Mouse (Mus musculus): ENCODE measurements around the gene Rab1a. TPM values are rescaled to one million over a fixed set of nuclear protein-coding genes. Genes with fewer than 3 reads are reported as not detected.
"Not testable (repeated sequence)": the region's sequence is repeated elsewhere in the genome, so short reads cannot be mapped to it uniquely, and the experiment has no call there.

The Rab1a gene
- total RNA-seq, 4 experiments from 2014 or later: 179 to 191 (median 182) TPM

DNA sequence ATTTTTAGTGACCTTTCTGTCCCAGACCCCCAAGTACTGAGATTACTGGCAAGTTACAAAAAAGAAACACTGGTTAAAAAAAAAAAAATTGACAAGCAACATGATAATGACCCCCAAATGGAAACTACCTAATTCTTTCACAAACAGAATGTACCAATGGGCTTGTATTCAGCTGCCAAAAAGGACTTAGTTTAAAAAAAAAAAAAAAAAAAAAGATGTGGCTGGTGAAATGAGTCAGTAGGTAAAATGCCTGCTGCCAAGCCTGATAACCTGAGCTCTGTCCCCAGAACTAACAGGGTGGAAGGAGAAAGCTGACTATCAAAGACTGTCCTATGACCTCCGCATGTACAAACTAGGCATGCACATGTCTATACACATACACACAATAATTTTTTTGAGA, 16.0 kb downstream of the Rab1a start:
- DNase-seq (ENCODE audit: low spot score in 2 of 2): no peak

DNA sequence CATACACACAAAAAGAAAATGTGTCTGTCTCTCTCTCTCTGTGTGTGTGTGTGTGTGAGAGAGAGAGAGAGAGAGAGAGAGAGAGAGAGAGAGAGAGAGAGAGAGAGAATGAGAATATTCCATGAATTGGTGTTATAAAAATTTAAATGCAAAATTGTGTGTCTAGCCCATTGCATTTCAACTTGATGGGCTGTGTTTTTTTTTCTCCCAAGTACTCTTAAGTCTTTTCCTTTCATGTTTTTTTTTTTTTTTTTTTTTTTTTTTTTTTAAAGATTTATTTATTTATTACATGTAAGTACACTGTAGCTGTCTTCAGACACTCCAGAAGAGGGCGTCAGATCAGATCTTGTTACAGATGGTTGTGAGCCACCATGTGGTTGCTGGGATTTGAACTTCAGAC, 20.4 kb downstream of the Rab1a start:
- DNase-seq (ENCODE audit: low spot score in 2 of 2): not testable (repeated sequence)

DNA sequence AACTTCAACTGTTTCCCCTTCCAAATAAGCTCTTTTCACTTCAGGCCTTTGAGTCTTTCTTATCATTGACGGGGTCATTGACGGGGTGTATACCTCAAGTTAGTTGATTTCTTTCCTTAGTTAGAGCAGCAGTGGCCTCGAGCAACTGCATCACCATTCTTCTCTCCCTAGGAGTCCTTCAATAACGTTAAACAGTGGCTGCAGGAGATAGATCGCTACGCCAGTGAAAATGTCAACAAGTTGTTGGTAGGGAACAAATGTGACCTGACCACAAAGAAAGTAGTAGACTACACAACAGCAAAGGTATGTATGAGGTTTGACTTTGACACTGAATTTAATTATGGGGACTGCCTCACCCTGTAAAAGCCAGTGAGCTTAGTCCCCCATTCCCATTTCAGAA, 23.0 kb downstream of the Rab1a start:
- no peak for DNase-seq (ENCODE audit: low spot score in 2 of 2)

DNA sequence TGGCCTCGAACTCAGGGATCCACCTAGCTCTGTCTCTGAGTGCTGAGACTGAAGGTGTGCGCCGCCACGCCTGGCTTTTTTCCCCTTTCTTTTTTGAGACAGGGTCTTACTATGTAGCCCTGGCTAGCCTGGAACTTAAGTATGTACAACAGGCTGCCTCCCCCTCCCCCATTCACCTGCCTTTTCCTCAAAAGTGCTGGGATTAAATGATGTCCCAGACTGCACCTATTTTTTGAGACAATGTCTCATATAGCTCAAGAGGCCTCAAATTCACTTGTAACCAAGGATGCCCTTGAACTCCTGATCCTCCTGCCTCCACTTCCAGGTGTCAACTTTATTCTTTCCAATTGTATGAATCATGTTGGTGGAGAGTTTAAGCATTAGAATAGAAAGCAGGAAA, 24.7 kb downstream of the Rab1a start:
- no peak for DNase-seq (ENCODE audit: low spot score in 2 of 2)

DNA sequence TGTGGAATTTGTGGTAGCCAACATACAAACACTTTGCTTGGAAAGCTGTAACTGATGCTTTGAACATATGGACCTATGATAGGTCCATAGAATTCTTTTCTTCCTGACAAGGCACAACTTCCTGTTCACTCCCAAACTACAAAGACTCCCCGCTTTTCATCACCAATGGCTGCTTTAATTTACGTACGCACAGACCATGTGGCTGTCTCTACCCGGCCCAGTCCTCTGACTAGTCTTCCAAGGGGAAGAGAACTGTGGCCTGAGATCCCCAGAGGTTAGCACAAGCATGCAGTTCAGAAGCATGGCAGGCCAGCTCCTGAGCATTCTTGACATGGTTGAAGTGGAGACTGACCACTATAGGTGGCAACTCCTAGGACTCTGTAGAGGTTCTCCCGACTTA, 27.4 kb downstream of the Rab1a start:
- DNase-seq (ENCODE audit: low spot score in 2 of 2): no peak

DNA sequence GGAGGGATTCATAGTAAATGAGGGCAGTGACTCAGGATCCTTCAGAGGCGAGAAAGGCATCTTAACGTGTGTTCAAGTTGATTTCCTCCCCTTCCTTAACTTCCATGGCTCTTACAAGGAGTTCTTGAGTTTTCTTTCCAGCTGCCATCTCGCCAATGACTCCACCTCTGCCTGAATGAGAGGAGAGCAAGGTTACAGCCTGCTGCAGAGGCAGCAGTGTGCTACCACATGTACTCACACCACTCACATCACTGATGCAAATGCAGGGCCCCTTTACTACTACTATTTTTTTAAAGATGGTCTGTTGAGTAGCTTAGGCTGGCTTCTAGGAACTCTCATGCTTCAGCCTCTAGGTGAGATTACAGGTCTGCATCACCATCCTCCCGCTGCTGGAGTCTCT, 28.1 kb downstream of the Rab1a start:
- no peak for DNase-seq (ENCODE audit: low spot score in 2 of 2)

DNA sequence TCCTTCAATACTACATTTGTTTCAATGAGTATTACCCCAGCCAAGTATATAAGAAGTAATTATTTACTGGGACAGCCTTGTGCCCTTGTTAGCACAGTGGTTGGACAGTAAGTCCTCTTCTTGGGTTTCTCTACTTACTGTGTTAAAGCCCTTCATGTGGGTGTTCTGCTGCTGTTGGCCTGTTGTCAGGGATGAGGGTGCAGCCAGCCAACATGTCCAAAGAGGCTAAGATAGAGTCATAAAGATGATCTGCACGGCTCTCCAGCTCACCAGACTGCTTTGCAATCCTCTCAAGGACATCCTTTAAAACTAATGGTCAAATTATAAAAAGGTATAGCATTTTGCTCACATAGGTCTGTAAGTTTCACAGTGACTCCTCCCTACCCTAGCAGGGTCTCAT, 29.1 kb downstream of the Rab1a start:
- DNase-seq (ENCODE audit: low spot score in 2 of 2): no peak

DNA sequence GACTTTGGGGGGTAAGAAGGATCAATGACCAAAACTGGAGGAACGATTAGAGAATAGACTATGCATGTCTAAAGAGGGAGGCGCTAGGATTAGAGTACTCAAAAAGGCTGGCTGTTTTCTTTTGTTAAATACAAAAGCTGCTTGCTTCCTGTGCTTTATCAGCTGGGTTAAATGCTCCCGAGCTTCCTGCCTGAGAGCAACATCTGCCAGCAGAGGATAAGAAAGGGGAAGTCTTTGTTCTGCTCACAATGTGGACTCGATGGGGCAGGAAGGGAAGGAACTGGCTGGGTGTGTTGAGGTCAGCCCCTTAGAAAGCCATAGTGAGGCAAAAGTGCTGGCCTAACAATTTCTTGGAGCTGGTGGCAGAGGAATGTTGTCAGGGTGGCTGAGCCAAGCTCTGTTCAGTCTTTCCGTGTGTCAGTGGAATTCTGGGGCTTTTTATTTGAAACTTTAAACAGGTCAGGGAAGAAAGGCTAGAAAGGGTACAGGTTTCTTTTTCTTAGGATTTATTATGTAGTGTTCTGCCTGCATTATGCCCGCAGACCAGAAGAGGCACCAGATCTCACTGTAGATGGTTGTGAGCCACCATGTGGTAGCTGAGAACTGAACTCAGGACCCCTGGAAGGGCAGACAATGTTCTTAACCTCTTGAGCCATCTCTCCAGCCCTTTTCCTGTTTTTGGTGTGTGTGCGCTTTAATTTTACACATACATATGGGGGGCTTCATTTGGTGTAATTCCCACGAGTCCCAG, 30.1 kb downstream of the Rab1a start:
- no peak for DNase-seq (ENCODE audit: low spot score in 2 of 2)

DNA sequence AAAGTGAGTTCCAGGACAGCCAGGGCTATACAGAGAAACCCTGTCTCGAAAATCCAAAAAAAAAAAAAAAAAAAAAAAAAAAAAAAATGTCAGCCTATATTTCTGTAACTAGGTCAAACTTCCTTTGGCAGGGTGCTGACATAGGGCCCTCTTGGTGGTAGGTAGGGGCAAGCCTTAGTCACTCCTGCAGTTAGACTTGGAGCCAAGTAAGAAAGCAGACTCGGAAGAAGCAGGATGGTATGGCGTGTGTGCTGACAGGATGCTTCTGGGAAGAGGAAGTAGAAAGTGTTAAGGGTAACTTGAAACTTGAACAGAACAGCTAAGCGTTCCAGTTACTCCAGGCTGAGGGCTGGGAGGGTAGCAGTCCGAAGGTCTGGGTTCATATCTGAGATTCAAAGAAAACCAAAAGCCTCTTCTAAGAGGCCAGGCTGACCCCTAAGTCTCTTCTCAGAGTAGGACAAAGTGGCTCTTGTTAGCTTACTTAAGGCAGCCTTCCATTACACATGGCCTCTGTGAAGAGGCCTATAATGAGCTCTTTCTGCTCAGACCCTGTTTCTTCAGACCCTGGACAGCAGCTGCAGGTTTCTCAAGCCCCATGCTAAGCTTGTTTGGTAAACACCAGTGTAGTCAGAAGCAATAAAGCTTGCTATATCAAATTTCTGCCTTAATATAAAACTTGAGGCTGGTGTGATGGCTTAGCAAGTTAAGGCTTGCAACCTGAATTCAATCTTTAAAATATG, 31.0 kb downstream of the Rab1a start:
- DNase-seq (ENCODE audit: low spot score in 2 of 2): no peak

DNA sequence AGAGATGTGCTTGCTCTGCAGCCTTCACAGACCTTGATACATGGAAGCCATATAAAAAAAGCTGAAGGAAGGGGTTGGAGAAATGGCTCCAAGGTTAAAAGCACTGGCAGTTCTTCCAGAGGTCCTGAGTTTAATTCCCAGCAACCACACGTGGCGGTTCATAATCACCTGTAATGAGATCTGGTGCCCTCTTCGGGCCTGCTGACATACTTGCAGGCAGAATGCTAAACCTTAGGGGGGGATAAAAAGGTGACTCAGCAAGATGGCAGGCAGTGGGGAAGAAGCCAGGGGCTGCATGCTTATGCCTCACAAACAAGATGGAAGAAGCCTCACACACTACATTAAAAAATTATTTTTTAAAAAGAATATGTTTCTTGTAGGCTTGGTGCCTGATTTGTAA, 33.0 kb downstream of the Rab1a start:
- no peak for DNase-seq (ENCODE audit: low spot score in 2 of 2)

DNA sequence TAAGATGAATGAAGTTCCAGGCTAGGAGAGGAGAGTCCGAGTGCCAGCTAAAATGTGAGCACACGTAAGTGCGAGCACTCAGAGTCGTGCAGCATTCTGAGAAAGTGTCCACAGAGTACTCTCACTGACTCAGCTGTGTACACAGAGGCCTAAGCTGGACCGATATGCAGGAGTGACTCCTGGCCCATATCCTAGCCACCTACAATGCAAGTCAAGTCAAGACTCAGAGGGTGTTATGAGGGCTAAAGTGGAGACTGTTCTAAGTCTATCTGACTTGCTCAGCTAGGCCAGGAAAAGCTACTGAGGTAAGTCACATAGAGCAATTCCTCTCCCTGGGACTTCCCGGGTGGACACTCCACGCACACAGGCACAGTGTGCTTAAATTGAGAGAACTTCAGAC, 35.8 kb downstream of the Rab1a start:
- DNase-seq (ENCODE audit: low spot score in 2 of 2): no peak

DNA sequence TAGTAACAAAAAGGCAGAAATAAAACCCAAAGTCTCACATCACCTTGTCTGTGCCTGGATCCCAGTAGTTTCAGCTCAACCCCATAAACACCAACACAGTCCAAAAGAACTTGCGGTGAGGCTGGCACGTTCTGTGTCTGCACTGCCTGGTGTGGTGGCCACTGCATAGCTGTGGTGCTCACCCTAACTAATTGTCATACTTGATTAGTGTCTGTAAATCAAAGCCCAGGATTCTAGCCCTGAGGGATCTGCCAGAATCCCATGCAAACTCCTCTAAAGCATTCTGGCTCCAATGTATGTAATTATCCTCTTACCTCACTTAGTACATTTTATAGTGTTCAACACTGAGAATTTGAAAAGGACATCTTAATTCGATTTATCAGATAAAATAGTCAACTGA, 36.7 kb downstream of the Rab1a start:
- no peak for DNase-seq (ENCODE audit: low spot score in 2 of 2)

DNA sequence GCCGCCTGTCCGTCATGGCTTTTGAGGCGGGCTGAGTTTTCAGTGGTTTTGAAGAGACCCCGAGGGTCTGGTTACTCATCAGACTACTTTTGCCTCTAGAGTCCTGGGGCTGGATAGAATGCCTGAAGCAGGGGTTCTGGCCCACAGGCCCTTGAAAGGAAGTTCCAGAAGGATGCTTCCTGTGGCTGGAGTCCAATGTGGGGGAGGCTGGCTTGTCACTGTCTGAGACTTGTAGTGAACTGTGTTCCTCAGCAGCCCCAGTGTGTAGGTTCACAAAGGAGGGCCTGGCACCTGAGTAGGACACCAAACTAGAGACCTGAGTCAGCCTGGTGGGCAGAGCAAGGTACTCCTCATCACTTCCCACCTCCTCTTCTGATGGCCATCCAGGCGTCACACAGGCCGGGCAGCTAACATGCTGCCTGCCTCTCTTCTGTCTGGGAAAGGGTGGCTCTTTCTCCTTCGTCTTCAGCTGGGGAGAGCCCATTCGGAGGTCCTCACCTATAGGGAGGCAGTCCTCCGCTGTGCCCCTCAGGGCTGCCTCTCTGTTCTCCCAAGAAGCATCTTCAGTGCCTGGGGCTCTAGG, 38.1 kb downstream of the Rab1a start:
- no peak for DNase-seq (ENCODE audit: low spot score in 2 of 2)

DNA sequence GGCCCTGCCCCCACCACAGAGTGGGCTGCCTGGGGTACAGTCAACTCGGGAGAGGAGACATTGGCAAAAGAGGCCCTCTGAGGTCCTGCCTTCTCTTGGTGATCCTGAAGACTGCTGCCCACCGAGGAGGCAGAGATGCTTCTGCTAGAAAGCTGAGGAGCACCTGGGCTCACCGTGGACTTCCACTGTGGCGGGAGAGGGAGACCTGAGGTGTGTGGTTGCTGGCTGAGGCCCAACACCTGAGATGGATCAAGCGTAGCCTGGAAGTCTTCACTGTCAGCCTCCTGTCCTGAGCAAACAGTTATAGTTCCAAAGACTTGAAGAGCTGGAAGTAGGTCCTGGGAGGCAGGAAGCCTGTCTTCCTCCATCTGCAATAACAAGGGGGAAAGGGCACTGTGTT, 39.1 kb downstream of the Rab1a start:
- no peak for DNase-seq (ENCODE audit: low spot score in 2 of 2)

DNA sequence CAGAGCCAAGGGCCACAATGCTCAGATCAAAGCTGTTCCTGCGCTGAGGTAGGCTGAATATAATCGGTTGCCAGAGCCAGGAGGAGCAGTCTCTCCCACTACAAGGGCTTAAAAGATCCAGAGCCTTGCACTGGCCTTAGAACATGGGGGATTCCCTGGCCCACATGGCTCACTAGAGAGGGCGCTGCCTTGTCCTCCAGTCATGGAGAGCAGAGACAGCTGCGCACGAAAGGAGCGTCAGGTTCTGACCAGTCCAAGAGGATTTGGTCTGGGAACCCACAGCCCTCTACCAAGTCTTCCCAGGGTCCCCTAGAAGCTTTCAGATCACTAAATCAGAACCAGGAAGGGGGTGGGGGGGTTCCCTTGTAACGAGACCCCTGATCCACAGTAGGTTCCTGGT, 40.1 kb downstream of the Rab1a start:
- no peak for DNase-seq (ENCODE audit: low spot score in 2 of 2)

DNA sequence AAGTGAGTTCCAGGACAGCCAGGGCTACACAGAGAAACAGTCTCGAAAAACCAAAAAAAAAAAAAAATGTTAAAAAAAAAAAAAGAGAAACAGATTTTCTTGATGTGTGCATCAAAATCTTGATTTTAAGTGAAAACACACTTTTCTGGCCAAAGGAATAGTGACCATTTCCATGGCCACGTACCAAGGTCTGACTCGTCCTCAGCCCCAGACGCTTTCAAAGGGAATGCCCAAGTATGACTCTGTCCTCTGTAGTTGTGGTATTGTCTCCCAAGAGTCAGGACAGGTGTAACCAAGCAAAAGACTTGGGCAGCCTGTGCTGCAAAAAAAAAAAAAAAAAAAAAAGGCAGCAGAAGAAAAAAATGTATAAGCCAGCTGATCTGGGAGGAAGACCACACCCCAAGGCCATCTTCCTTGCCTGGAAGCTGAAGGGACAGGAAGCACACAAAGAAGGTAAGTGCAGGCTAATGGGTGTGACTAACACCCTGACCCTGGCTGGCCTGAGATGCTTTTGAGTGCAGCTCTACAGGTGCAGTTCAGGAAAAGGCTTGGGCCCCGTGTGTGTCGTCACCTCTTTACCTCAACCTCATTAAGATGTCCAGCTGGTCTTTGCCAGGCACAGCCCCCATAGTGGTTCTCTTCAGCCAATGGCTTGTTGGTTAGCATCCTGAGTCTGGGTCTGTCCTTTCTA, 41.3 kb downstream of the Rab1a start:
- DNase-seq (ENCODE audit: low spot score in 2 of 2): no peak

DNA sequence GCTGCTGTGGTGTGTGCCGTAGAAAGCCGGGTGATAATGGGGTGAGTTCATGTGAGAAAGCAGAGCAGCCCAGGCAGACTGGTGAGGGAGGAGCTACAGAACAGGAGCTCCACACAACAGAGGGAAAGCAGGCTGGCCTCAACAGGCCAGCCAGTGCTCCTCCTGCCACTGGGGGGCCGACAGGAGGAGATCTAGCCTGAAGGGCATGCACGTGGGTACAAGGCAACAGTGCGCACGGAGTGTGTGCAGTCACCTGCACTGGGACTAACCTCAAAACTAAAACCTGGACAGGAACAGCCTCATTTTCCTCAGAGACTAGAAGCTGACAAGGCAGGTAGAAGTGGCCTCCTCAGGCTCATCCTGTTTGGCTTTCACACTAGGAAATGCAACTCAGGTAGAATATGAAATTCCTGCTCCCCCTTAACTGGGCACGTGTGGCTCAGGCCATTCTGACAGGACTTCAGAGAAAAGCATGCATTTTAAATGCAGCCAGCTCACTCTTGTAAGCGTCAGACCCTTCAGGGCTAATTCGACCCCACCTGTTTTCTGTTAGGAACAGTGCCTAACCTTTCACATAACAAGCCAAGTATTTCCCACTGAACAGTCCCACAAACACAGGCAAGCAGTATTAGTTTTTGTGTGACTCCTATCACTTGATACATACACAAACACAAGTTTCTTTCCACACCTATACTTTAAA, 42.1 kb downstream of the Rab1a start:
- no peak for DNase-seq (ENCODE audit: low spot score in 2 of 2)

DNA sequence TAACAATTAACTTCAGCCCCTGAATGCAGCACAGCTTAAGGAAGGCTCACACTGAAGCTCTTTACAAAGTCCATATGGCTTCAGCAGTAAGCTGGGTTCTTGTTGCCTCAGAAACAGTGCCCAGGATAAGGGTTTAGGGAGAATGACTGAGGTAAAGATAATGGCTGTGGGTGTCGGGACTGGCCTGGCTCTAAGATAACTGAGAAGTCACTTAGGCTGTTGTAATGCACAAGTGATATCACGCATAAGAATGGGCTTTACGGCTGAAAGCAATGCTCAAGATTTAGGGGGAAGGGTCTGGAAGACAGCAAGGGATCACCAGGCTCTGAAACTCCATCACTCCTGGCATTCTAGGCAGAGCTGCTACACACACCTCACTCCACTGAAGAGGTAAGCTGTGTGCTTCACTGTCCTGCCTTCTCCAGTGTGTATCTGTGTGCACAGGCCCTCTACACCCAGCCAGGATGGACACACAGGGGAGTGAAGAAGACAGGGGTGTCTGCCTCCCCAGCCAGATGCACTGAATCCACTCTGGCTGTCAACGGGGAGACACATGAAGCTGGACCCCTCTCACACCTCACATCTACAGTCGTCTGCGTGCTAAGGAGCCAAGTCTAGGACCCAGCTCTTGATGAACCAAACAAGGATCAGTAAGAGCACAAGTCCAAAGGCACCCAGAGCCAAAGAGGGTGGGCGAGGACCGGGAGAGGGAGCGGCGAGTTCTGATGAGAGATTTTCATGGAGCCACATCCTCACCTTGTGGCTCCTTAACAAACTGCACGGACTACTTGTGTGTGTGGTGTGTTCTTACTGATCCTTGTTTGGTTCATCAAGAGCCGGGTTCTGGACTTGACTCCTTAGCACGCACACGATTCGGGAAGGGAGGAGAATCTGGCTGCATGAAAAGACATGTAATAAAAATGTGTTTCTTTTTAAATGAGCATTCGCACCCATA, 43.4 kb downstream of the Rab1a start:
- no peak for DNase-seq (ENCODE audit: low spot score in 2 of 2)

DNA sequence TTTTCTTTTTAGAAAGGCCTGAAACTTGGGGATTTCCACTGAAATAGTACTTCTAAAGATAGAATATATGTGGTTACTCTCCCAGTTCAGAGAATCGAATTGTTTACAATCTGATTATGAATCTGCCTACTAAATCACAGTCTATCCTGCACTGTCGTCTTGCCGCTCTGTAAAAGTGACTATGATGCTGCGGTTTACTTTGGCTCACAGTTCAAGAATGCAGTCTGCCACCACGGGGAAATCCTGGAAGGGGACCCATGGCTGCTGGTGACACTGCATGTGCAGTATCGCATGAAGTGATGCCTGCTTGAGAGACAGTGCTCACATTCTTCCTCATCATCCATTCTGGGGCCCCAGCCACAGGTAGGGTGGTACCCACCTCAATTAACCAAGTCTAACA, 44.1 kb downstream of the Rab1a start:
- DNase-seq (ENCODE audit: low spot score in 2 of 2): no peak

DNA sequence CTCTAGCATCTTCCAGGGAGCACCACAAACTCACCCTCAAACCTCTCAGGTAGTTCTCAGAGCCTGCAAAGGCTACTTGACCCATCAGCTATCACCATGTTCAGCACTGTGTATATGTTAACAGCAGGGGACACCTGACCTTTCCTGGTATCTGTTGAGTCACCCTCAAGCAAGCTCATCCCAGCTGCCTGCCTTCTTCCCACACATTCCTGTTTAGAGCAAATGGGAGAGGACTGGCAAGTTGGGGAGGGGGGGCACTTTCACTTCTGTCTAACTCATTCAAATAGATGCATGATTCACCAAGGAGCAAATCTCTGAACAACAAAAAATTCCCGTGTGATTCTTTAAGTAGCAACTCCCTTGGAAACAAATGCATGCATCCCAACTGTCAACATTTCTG, 45.4 kb downstream of the Rab1a start:
- peak in 1 of 2 experiments; percentile 50 for DNase-seq (ENCODE audit: low spot score in 2 of 2)

Measured in left cerebral cortex, adult 8-10 months (tissue).